Mouse (Mus musculus) 416B (cell line): ENCODE results near the gene Osbpl11.
A peak's percentile ranks its signal among the peaks of the same experiment; 100 is the strongest.
"Not testable (repeated sequence)": the region's sequence is repeated elsewhere in the genome, so short reads cannot be mapped to it uniquely, and the experiment has no call there.

Experiments
- DNase-seq: peaks from one replicate; pipeline ENCODE4 v3.0.0; 2011; ENCODE audit warnings: low read depth

The Osbpl11 gene

DNA sequence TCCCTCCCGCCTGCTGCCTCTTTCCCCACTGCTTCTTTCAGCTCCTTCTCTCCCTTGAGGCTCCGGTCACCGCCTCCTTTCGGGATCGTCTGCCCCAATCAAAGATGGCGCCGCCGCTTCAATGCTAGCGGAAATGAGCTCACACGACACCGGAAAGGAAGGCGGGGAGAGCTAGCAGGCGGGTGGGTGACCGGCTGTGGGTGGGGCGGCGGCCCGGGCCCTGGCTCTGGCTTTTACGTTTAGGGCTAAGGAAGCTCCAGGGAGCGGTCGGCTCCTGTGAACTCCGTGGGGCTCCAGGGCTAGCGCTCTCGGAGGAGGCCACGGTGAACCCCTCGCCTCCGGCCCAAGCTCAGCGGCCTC is at the start of gene Osbpl11:
Gene Osbpl11, plus strand, starts transcription at position 171 of the 360 bp plus-strand sequence.
- DNase-seq = peak; percentile 93

- no peak for DNase-seq
Observed at GRCm38 (mm10) chr16:33135167-33135566, 49.7 kb upstream of the Osbpl11 start.

- DNase-seq = not testable (repeated sequence)
Observed at GRCm38 (mm10) chr16:33139061-33139460, 45.8 kb upstream of the Osbpl11 start.

GRCm38 (mm10) chr16:33141758-33142280 is 43.1 kb upstream of the Osbpl11 start:
- DNase-seq = no peak

- no peak for DNase-seq
Observed at GRCm38 (mm10) chr16:33143452-33143851, 41.4 kb upstream of the Osbpl11 start.

DNA sequence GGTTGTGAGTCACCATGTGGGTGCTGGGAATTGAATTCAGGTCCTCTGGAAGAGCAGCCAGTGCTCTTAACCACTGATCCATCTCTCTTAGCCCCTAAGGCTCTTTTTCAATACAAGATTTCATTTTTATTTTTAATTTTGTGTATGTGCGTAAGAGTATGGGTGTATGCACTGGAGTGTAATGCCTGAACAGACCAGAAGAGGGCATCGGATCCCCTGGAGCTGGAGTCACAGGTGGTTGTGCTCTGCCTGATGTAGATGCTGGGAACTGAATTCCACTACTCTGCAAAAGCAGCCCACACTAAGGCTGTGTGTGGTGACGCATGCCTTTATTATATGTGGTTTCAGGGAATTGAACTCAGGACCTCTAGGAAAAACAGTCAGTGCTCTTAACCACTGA is 38.7 kb upstream of the Osbpl11 start:
- no peak for DNase-seq

- DNase-seq = no peak
Observed at GRCm38 (mm10) chr16:33148135-33148534, 36.7 kb upstream of the Osbpl11 start.

DNA sequence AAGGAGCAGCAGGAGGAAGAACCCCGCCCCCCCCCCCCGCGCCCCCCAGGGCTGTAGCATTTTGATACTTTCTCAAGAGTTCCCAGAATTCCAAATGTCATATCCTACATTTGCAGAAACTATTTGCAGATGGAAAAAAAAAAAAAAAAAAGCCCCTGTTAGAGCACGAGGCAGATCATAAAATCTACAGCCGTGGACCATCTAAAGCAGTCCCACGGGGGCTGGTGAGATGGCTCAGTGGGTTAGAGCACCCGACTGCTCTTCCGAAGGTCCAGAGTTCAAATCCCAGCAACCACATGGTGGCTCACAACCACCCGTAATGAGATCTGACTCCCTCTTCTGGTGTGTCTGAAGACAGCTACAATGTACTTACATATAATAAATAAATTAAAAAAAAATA is 34.0 kb upstream of the Osbpl11 start:
- DNase-seq = not testable (repeated sequence)

DNA sequence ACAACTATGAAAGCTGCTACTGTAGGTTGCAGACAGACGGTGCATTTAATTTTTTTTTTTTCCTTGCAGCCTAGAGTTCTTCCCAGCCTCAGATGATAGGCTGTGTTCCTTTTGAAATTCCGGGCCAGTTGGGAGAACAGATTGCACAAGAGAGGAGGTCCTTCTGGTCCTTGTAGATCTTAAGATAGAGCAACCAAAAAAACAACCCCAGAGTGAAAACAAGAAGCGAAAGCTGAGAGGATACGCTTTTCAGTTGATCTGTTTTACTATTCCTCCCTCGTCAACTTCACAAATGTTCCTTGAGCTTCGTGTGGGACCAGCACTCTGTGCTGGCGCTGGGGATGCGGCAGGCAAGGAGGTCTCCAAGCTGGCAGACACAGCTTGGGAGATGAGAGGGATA is 33.3 kb upstream of the Osbpl11 start:
- DNase-seq = no peak

DNA sequence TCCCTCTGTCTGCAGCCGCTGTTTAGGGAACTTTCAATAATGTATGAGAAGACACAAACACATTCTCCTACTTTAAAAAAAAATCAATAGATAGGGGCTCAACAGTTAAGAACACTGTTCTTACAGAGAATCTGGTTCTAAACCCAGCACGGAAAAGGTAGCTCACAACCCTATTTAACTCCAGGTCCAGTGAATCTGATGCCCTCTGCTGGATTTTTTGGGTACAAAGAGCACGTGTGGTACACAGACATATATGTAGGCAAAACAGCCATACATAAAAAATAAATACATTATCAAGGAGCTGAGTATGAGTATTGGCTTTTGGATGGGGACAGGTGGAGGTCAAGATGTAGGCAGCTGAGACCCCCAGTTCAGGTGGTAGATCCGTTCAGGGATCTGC is 29.9 kb upstream of the Osbpl11 start:
- peak; percentile 76 for DNase-seq

- no peak for DNase-seq
Observed at GRCm38 (mm10) chr16:33158006-33158405, 26.9 kb upstream of the Osbpl11 start.

DNA sequence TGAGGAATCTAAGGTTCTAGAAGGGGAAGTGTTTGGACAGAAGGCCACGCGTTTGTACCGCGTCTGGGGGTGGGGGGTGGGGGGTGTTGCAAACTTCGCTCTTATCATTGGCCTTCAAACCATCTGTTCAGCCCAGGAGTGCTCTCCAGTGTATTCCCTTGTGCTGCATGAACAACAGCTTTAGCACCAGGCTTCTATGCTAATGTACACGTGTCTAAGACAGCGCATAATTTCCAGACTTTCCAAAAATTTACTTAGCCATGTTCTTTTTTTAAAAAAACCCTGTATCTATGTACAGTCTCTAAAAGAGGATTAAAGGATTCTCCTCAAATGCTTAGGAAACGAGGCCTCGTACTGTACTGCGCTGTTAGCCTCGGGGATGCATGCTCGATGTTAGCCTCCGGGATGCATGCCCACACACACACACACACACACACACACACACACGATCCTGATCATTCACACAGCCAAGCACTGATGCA is 26.2 kb upstream of the Osbpl11 start:
- no peak for DNase-seq

DNA sequence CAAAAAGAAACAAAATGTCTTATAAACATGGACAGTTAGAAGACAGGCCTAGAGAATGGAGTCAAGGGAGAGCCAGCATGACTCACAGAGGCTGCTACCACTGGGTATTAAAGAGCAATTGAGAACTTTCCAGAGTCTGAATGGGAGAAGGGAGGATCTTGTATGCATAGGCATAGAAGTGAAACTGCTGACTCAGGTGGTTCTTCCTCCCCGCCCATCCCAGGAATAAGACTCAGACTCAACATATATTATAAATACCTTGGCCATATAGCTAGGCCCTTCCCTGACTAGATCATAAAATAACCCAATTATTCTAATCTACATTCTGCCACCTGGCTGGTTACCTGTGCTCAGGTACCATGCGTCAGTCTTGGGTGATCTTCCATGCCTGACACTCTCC is 25.5 kb upstream of the Osbpl11 start:
- no peak for DNase-seq

DNA sequence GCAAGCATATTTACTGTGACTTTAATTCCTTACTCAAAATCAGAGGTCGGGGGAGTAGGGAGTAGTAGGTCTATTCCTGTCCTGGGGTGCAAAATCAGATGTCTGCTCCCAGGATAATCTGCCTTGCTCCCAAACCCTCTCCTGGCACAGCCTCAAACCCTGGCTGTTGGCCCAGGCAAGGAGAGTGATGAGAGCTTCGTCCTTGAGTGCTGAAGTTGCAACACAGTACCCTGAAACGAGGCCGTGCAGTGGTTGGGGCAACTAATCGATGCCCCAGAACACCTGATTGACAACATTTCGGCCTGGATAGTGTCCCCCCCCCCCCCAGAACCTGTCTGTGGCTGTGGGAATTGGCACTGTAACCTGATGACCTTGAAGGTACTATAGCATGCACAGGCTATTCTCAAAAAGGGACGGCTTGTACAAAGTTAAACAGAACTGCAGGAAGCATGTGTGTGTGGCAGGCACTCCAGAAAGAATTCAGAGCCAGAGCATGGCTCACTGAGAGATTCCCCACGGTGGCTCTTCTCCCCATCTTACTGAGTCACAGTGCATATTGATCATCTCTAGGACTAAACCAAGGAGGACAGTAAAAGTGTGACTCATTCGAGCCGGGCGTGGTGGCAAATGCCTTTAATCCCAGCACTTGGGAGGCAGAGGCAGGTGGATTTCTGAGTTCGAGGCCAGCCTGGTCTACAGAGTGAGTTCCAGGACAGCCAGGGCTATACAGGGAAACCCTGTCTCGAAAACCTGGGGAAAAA is 21.4 kb upstream of the Osbpl11 start:
- no peak for DNase-seq

GRCm38 (mm10) chr16:33166284-33166683 is 18.6 kb upstream of the Osbpl11 start:
- peak; percentile 85 for DNase-seq

GRCm38 (mm10) chr16:33167537-33167936 is 17.3 kb upstream of the Osbpl11 start:
- no peak for DNase-seq

DNA sequence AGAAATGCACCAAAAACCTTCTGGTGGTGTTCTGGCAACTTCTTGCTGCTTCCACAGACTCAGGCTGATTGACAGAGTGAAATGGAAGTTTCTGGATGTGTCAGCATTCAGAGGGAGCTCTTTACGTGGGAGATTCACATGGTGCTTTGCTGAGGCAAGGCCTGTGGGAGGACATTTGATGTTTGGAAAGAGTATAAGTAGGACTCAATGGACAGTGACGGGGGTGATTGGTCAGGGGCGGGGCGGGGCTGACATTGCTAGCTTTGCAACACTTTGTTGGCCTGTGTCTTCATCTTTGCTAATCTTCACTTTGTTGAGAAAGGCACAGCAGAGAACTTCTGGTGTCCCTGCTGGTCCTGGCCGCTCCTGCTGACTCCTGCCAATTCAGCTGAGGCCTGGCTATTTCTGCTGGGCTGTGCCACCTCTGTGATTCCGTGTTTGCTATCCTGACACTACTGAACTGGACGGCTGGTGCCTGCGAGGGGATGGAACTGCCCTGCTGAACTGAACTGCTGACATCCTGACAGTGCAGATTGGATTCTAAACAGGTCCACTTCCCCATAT is 15.3 kb upstream of the Osbpl11 start:
- DNase-seq = no peak

- no peak for DNase-seq
Observed at GRCm38 (mm10) chr16:33170716-33171587, 13.9 kb upstream of the Osbpl11 start.

- DNase-seq = no peak
Observed at GRCm38 (mm10) chr16:33171800-33172199, 13.1 kb upstream of the Osbpl11 start.

DNA sequence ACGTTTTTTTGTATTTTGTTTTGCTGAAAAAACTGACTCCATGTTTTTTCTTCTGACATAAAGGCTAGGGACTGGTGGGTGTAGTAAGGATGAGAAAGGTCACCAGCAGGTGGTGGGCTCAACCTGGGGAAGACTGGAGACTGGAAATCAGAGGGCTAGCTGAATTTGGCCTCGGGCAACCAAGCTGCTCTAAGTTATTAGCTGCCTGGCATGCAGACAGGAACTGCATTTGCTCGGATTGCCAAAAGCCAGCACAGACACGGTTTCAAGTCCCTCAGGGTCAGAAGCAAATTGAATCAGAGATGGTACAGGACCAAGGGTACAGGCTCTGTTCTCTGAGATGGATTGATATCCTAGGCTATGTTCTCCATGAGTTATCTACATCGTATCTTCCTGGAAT is 11.7 kb upstream of the Osbpl11 start:
- no peak for DNase-seq

GRCm38 (mm10) chr16:33174695-33175094 is 10.2 kb upstream of the Osbpl11 start:
- DNase-seq = no peak

- DNase-seq = not testable (repeated sequence)
Observed at GRCm38 (mm10) chr16:33176831-33177230, 8.0 kb upstream of the Osbpl11 start.

DNA sequence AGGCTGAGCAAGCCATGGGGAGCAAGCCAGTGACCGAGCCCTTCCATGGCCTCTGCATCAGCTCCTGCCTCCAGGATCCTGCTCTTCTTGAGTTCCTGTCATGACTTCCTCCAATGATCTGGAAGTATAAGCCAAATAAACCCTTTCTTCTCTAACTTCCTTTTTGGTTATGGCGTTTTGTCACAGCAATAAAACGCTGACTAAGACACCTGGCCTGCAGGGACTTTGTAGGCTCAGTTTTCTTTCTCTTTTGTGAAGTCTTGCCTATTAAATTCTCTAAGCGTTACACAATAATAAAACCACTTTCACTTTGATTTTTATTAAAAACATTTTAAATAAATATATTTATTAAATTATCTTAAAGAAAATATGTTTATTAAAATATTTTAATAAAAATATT is 7.1 kb upstream of the Osbpl11 start:
- DNase-seq = no peak
